Mouse (Mus musculus): ENCODE measurements at regions not wholly inside any gene's neighbourhood (a gene's known extent, or its start where the extent isn't known, plus 50 kb on each side); places are given as distances from the start of the nearest gene placed in this dataset.

DNA sequence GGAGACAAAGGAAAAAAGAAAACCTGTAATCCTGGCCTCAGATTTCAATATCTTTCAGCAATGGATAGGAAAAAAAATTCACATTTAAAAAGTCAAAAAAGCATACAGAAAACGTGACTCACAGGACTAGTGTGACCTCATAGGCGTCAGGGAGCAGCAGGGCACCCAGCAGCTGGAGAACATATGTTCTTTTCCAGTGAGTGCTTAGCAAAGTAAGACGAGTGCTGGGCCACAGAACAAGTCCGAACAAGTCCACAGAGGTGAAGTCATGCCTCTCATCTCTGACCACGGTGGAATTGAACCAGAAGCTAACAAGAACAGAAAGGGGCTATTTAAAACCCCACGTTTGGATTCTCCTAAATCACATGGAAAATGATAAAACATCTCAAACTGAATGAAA lies 72.1 kb upstream of the Gli2 start:
- TF ChIP-seq CTCF (IDR thresholded peaks at IDR 0.05; ENCODE audit: insufficient read depth, low read depth, low read length) (no peak), POLR2A (IDR thresholded peaks at IDR 0.05; ENCODE audit: insufficient read depth, low read depth, low read length) (no peak)

Data from olfactory bulb, adult 2 months (tissue).